Mouse (Mus musculus) limb, embryonic 15.5 days (tissue): ENCODE measurements around the gene Lrrc49. TPM values are rescaled to one million over a fixed set of nuclear protein-coding genes. Genes with fewer than 3 reads are reported as not detected.

ENCODE experiments used
- ATAC-seq: fragments of 200-750 bp; cut with Nextera tagmentation; 2 replicates; pipeline ENCODE4 v1.8.0; 2017; ENCODE audit warnings: low read depth, moderate TSS enrichment; ENCODE audit not compliant: insufficient number of reproducible peaks, low FRiP score, low TSS enrichment
- H3K27ac ChIP-seq: fragments of 300-500 bp; sonication (generic); 2 replicates; pipeline ENCODE4 v1.5.1; 2015; ENCODE audit warnings: moderate library complexity, mild to moderate bottlenecking, inconsistent platforms
- H3K27me3 ChIP-seq: fragments of 300-500 bp; sonication (generic); 2 replicates; pipeline ENCODE4 v1.6.1; 2015; ENCODE audit warnings: inconsistent platforms
- H3K36me3 ChIP-seq: fragments of 300-500 bp; sonication (generic); 2 replicates; pipeline ENCODE4 v1.6.1; 2015; ENCODE audit warnings: inconsistent platforms
- H3K4me1 ChIP-seq: fragments of 300-500 bp; sonication (generic); 2 replicates; pipeline ENCODE4 v1.6.1; 2015; ENCODE audit warnings: inconsistent platforms
- H3K4me2 ChIP-seq: fragments of 300-500 bp; sonication (generic); 2 replicates; pipeline ENCODE4 v1.6.1; 2015; ENCODE audit warnings: mild to moderate bottlenecking, inconsistent platforms
- H3K4me3 ChIP-seq: fragments of 300-500 bp; sonication (generic); 2 replicates; pipeline ENCODE4 v1.5.1; 2015; ENCODE audit warnings: mild to moderate bottlenecking, inconsistent platforms
- H3K9ac ChIP-seq: fragments of 300-500 bp; sonication (generic); 2 replicates; pipeline ENCODE4 v1.6.1; 2015; ENCODE audit warnings: inconsistent platforms
- H3K9me3 ChIP-seq: fragments of 300-500 bp; sonication (generic); 2 replicates; pipeline ENCODE4 v1.6.1; 2016; ENCODE audit warnings: inconsistent platforms
- WGBS: fragments of 180-500 bp; shearing (Covaris S2); methylation state at CpG from one replicate; pipeline ENCODE4 v1.1.7; 2015; 5-methylcytosine and 5-hydroxymethylcytosine counted together
- polyA plus RNA-seq: library from polyadenylated mRNA; unstranded; fragments of >200 nt; fragmentation: Nextera tagmentation; extraction: Ambion mirVana; gene quantifications from 2 replicates; pipeline ENCODE4 v1.2.1, GENCODE M21; 2015

Lrrc49 gene
- polyA plus RNA-seq, 1 experiment from 2014 or later = 15.1 TPM

- Histone ChIP-seq H3K27ac (no peak overlapping the region), H3K4me2 (no peak overlapping the region), H3K4me1 (peaks cover 6% of the 10 kb centered on the region; the same call in 1 of the 2 replicates), H3K4me3 (no peak overlapping the region), H3K27me3 (no peaks in the 10 kb centered on the region), H3K9me3 (no peaks in the 10 kb centered on the region), H3K9ac (no peak overlapping the region), H3K36me3 (no peaks in the 10 kb centered on the region)
- ATAC-seq = no peak
- 84% methylated on average over 5 of the region's 5 CpGs for WGBS
Measured at GRCm38 (mm10) chr9:60708606-60709005, 20.6 kb upstream of the Lrrc49 start.

- Histone ChIP-seq H3K4me2 (no peak overlapping the region), H3K4me1 (no peaks in the 10 kb centered on the region), H3K36me3 (no peaks in the 10 kb centered on the region), H3K27me3 (no peaks in the 10 kb centered on the region), H3K9ac (no peak overlapping the region), H3K9me3 (no peaks in the 10 kb centered on the region), H3K4me3 (no peak overlapping the region), H3K27ac (no peak overlapping the region)
- WGBS = 89% methylated on average over 2 of the region's 2 CpGs
- no peak for ATAC-seq
Measured at GRCm38 (mm10) chr9:60707594-60707993, 19.6 kb upstream of the Lrrc49 start.

DNA sequence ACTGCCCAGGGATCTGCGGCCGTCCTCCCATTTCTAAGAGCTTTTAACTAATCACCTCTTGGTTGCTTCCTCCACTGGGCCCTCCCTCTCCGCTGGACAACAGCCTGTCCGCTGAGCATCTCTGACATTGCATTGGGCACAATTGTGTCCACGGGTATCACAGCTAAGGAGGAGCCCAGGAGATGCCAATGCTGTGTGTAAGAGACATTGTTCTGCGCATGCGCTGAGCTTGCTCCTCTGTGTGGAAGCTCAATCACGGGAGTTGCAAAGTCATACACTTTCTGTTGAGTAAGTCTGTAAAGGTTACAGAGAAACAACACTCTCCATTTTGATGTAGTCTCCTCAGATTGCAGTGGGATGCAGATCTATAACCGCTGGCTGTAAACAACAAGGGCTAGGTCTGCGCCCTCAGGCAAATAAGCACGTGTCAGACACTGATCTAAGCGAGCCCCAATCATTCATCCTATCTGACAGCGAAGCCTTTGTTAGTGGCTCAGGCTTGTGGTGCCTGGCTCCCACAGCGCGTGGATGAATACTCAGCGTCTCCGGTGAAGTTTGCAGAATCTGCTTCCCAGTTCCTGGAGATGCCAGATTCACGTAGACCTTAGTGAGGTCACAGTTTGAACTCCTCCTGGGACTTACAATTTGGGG, 11.7 kb upstream of the Lrrc49 start:
- Histone ChIP-seq H3K9me3 (no peaks in the 10 kb centered on the region), H3K4me3 (no peak overlapping the region), H3K4me2 (no peak overlapping the region), H3K9ac (no peak overlapping the region), H3K27me3 (no peaks in the 10 kb centered on the region), H3K4me1 (no peaks in the 10 kb centered on the region), H3K36me3 (no peaks in the 10 kb centered on the region), H3K27ac (no peak overlapping the region)
- 67% methylated on average over 18 of the region's 18 CpGs for WGBS
- no peak for ATAC-seq

GRCm38 (mm10) chr9:60696271-60696985, 8.5 kb upstream of the Lrrc49 start:
- ATAC-seq = no peak
- Histone ChIP-seq H3K4me3 (no peak overlapping the region), H3K4me1 (no peaks in the 10 kb centered on the region), H3K36me3 (no peaks in the 10 kb centered on the region), H3K27me3 (no peaks in the 10 kb centered on the region), H3K9ac (no peak overlapping the region), H3K27ac (no peak overlapping the region), H3K9me3 (no peaks in the 10 kb centered on the region), H3K4me2 (no peak overlapping the region)
- 54% methylated on average over 6 of the region's 6 CpGs for WGBS

DNA sequence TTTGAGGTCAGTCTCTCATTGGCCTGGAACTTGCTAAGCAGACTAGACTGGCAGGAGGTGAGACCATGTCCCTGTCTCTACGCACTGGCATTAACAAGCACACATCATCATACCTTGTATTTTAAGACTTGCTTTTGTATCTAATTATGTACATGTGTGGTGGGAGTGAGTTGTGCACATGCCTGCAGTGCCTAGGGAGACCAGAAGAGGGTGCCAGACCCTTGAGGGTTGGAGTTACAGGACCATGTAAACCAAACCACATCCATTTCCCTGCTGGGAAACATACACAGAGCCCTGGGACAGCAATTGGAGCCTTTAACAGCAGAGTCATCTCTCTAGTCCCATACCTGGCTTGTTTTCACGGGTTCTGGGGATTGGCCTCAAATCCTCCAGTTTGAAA, 6.0 kb upstream of the Lrrc49 start:
- Histone ChIP-seq H3K4me1 (no peaks in the 10 kb centered on the region), H3K4me3 (no peak overlapping the region), H3K27me3 (no peaks in the 10 kb centered on the region), H3K4me2 (no peak overlapping the region), H3K9ac (no peak overlapping the region), H3K36me3 (no peaks in the 10 kb centered on the region), H3K9me3 (no peaks in the 10 kb centered on the region), H3K27ac (no peak overlapping the region)
- ATAC-seq = no peak
- 49% methylated on average over 2 of the region's 2 CpGs for WGBS

- WGBS = 48% methylated on average over 4 of the region's 4 CpGs
- H3K36me3 ChIP-seq = no peaks in the 10 kb centered on the region
Measured at GRCm38 (mm10) chr9:60692624-60693023, 4.7 kb upstream of the Lrrc49 start.

GRCm38 (mm10) chr9:60687415-60687814, 543 bp downstream of the Lrrc49 start:
- H3K36me3 ChIP-seq = no peaks in the 10 kb centered on the region
- H3K9ac ChIP-seq = peak overlapping the region; percentile 35
- peak overlapping the region; percentile 89 for H3K27ac ChIP-seq
- WGBS = 0% methylated on average over 7 of the region's 7 CpGs
- peak overlapping the region; percentile 67 for H3K4me2 ChIP-seq
- no peaks in the 10 kb centered on the region for H3K9me3 ChIP-seq
- no peaks in the 10 kb centered on the region for H3K27me3 ChIP-seq
- H3K4me3 ChIP-seq = peak overlapping the region; percentile 72
- peaks cover 4% of the 10 kb centered on the region; the same call in 1 of the 2 replicates for H3K4me1 ChIP-seq
- 0 out of 2 replicates have a peak, but pooled peaks have one; percentile 22 for ATAC-seq

More at GRCm38 (mm10) chr9:60692624-60693023, 4.7 kb upstream of the Lrrc49 start:
- no peaks in the 10 kb centered on the region for H3K27me3 ChIP-seq
- no peak for ATAC-seq
- H3K9me3 ChIP-seq = no peaks in the 10 kb centered on the region
- no peak overlapping the region for H3K4me3 ChIP-seq
- H3K4me1 ChIP-seq = 0 out of 2 replicates have a peak, but pooled peaks cover 2% of the 10 kb centered on the region
- H3K4me2 ChIP-seq = no peak overlapping the region
- H3K9ac ChIP-seq = no peak overlapping the region
- H3K27ac ChIP-seq = no peak overlapping the region

GRCm38 (mm10) chr9:60682753-60683152, 5.2 kb downstream of the Lrrc49 start:
- Histone ChIP-seq H3K9ac (no peak overlapping the region), H3K4me2 (no peak overlapping the region), H3K4me3 (no peak overlapping the region), H3K4me1 (peaks cover 2% of the 10 kb centered on the region; the same call in 1 of the 2 replicates), H3K36me3 (peaks cover 28% of the 10 kb centered on the region), H3K27me3 (no peaks in the 10 kb centered on the region), H3K9me3 (no peaks in the 10 kb centered on the region), H3K27ac (no peak overlapping the region)
- WGBS = 96% methylated on average over 4 of the region's 4 CpGs
- ATAC-seq = no peak

DNA sequence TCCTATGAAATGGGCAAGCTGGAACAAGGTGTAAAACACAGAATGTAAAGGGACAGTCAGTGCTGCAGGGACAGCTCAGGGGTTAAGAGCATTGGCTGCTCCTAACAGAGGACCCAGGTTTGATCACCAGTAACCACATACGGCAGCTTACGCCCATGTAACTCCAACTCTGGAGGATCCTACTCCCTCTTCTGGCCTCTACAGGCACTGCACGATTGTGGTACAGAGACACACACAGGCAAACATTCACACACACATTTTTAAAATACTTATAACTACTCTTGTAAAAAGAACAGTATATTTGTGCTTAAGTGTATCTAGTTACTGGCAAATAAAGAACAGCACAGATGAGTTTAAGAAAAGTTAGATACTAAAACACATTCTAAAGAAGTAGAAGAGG, 7.0 kb downstream of the Lrrc49 start:
- Histone ChIP-seq H3K4me2 (no peak overlapping the region), H3K36me3 (peaks cover 36% of the 10 kb centered on the region), H3K27me3 (no peaks in the 10 kb centered on the region), H3K4me3 (no peak overlapping the region), H3K4me1 (0 out of 2 replicates have a peak, but pooled peaks cover under 1% of the 10 kb centered on the region), H3K27ac (no peak overlapping the region), H3K9ac (no peak overlapping the region), H3K9me3 (no peaks in the 10 kb centered on the region)
- ATAC-seq = no peak
- WGBS = 91% methylated on average over 3 of the region's 3 CpGs

DNA sequence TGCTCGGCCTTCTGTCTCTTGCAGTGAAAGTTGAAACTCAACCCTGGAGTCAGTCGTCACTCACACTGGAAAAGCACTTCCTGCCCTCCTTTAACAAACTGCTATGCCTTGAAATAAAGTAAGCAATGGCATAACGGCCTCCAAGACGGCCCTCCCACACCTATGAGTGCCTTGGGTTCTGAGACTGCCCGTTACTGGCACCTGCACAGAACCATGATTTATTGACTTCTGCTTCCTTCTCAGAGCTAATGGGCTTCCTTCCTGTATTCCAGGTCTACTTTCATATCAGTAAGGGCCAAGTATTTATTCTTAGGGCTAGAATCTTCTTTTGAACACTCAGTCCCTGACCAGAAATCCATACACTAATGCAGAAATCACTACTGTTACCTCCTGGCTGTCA, 9.0 kb downstream of the Lrrc49 start:
- H3K9me3 ChIP-seq = no peaks in the 10 kb centered on the region
- no peak for ATAC-seq
- H3K9ac ChIP-seq = no peak overlapping the region
- 60% methylated on average over 5 of the region's 5 CpGs for WGBS
- H3K4me3 ChIP-seq = no peak overlapping the region
- H3K27me3 ChIP-seq = no peaks in the 10 kb centered on the region
- no peak overlapping the region for H3K27ac ChIP-seq
- peaks cover 36% of the 10 kb centered on the region for H3K36me3 ChIP-seq
- no peak overlapping the region for H3K4me2 ChIP-seq
- H3K4me1 ChIP-seq = no peaks in the 10 kb centered on the region

- Histone ChIP-seq H3K4me1 (no peaks in the 10 kb centered on the region), H3K9ac (no peak overlapping the region), H3K9me3 (no peaks in the 10 kb centered on the region), H3K27ac (no peak overlapping the region), H3K4me3 (no peak overlapping the region), H3K4me2 (no peak overlapping the region), H3K27me3 (no peaks in the 10 kb centered on the region), H3K36me3 (peaks cover 36% of the 10 kb centered on the region)
- ATAC-seq = no peak
- whole genome bisulfite sequencing = 94% methylated on average over 4 of the region's 4 CpGs
Measured at GRCm38 (mm10) chr9:60676429-60676828, 11.5 kb downstream of the Lrrc49 start.

DNA sequence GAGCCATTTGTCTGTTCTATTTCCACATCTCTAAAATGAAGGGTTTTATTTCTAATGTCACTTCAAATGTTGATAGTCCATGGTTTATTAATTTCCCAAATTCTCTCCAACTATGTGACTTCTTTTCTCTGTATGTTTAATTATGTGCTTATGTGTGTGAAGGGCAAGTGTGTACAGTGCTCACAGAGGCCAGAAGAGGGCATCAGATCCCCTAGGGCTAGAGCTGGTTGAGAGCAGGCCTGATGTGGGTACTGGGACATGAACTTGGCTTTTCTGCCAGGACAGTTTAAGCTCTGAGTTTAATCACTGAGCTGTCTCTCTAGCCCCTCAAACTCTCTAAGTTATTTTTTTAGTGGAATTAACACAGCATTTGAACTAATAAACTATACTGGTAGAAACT, 13.2 kb downstream of the Lrrc49 start:
- Histone ChIP-seq H3K27me3 (no peaks in the 10 kb centered on the region), H3K4me3 (no peak overlapping the region), H3K36me3 (peaks cover 28% of the 10 kb centered on the region), H3K9me3 (no peaks in the 10 kb centered on the region), H3K9ac (no peak overlapping the region), H3K4me2 (no peak overlapping the region), H3K27ac (no peak overlapping the region), H3K4me1 (no peaks in the 10 kb centered on the region)
- no peak for ATAC-seq
